Mouse (Mus musculus): Measurements from ENCODE around the gene Notch2. TPM values are rescaled to one million over a fixed set of nuclear protein-coding genes. Genes with fewer than 3 reads are reported as not detected.

Gene Notch2
- polyA plus RNA-seq, 1 experiment from 2014 or later: 9.0 TPM

DNA sequence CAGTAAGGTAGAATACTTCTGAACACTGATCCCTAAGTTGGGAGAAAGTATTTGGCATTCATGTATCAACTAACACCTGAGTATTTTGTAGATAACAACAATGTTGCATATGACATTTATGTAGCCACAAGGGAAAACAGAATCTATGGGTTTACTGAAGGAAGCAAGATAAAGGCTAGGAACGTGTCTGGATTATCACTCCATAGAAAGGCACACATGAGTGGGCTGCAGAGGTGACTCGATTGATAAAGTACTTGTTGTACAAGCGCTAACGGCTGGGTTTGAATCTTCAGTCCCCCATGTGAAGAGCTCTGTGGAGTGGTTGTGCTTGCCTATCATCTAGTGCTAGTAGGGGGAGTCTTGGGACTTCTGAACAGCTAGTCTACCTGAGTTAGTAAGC lies 9.8 kb upstream of the Notch2 start:
- Histone ChIP-seq H3K36me3 (replicated peaks) (no peaks in the 10 kb centered on the region), H3K27ac (no peak overlapping the region), H3K9me3 (no peaks in the 10 kb centered on the region), H3K4me1 (no peaks in the 10 kb centered on the region), H3K27me3 (replicated peaks) (no peaks in the 10 kb centered on the region), H3K9ac (no peak overlapping the region), H3K4me3 (no peak overlapping the region), H3K4me2 (no peak overlapping the region)
- no peak for ATAC-seq (replicated peaks)
- 84% methylated on average over 4 of the region's 4 CpGs for WGBS

DNA sequence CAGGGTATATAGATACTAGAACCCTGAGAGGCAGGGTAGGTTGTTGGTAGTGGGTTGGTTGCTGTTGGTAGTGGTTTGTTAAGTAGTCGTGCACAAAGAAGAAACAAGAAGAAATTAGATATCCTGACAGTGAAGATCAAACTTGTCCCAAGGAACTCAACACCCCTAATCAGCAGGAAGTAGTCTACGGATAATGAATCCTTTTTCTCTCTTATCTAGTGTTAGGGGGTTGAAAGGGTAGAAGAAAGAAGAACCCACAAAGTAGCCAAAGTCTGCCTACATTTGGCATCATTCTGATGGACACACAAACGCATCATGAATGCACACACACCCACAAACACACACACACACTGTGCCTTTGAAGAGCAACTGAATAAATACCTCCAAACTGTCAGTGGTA lies 9.1 kb upstream of the Notch2 start:
- Histone ChIP-seq H3K27ac (no peak overlapping the region), H3K4me2 (no peak overlapping the region)
- WGBS: 86% methylated on average over 3 of the region's 3 CpGs

DNA sequence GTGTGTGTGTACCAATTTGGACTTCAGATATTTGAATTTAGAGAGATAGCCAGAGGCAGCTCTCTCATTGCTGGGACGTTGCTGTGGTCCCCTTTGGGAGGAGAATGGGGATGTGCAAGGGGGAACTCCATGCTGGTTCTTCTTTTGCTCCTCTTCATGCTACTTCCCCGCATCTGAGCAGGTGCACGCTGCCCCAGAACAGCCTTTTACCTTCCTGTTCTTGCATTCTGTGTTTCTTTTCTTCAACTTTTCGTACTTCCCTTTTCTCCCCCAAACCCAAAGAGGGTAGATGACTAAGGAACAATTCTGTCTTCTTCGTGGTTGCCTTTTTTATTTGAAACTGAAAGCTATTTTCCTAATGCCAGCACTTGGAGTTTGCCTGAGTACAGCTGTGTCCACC lies 8.0 kb upstream of the Notch2 start:
- no peak overlapping the region for H3K9ac ChIP-seq
- no peak for ATAC-seq (replicated peaks)
- no peak overlapping the region for H3K27ac ChIP-seq
- H3K4me3 ChIP-seq: no peak overlapping the region
- no peaks in the 10 kb centered on the region for H3K9me3 ChIP-seq
- H3K27me3 ChIP-seq (replicated peaks): no peaks in the 10 kb centered on the region
- no peaks in the 10 kb centered on the region for H3K36me3 ChIP-seq (replicated peaks)
- WGBS: 74% methylated on average over 5 of the region's 5 CpGs
- H3K4me1 ChIP-seq: no peaks in the 10 kb centered on the region
- no peak overlapping the region for H3K4me2 ChIP-seq

More for the DNA sequence above, 9.1 kb upstream of the Notch2 start:
- Histone ChIP-seq H3K36me3 (replicated peaks) (no peaks in the 10 kb centered on the region), H3K27me3 (replicated peaks) (no peaks in the 10 kb centered on the region), H3K4me1 (no peaks in the 10 kb centered on the region), H3K9ac (no peak overlapping the region), H3K4me3 (no peak overlapping the region), H3K9me3 (no peaks in the 10 kb centered on the region)
- no peak for ATAC-seq (replicated peaks)

DNA sequence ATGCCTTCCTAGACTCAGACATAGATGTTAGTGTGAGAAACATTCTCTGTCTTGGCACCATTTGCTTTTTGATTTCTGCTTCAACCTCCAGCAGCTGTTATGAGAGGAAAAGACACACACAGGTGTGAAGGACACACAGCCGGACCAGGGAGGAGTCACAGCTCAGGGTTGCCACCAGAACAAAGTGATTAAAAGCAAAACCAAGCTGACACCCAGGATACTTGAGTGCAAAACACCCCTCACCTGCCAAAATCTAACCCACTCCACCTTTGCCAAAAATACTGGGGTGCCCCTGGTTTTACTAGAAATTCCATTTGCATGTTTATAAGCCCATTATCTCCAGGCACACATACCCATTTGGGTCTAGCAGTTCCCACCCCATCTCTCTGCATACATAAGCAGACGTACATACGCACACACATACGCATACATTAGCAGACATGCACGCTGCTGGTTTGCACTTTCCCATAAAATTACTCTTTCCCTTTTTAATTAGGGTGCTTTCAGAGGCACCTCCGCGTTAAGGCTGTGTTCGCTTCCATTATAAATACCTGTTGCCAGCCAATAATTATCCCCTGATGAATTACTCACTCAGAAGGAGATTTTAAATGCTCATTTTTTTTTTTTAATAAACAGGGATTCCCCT lies 7.2 kb upstream of the Notch2 start:
- WGBS: 73% methylated on average over 8 of the region's 8 CpGs
- no peak overlapping the region for H3K4me2 ChIP-seq
- ATAC-seq (replicated peaks): no peak

DNA sequence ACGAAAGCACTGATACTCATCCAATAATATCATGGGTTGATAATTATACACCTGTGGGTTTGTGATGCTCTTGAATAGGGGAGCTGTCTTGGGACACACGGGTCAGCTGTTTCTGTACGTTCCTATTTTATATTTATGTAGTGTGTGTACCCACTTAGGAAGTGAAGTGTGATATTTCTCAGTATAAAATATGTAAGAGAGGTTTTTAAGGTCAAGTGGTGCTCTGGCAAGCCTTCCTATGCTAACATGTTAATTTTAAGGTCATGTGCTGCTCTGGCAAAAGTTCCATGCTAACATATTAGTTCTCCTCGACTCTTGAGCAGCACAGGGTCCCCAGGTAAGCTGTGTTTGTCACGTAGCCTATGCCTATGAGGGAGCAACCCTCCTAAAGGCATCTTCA lies 6.4 kb upstream of the Notch2 start:
- no peaks in the 10 kb centered on the region for H3K4me1 ChIP-seq
- no peaks in the 10 kb centered on the region for H3K9me3 ChIP-seq
- H3K9ac ChIP-seq: no peak overlapping the region
- no peaks in the 10 kb centered on the region; the same call in 1 of the 2 replicates for H3K27me3 ChIP-seq (replicated peaks)
- no peak for ATAC-seq (replicated peaks)
- no peak overlapping the region for H3K27ac ChIP-seq
- no peaks in the 10 kb centered on the region for H3K36me3 ChIP-seq (replicated peaks)
- 90% methylated on average over 5 of the region's 5 CpGs for WGBS
- no peak overlapping the region for H3K4me2 ChIP-seq
- H3K4me3 ChIP-seq: no peak overlapping the region

More for the DNA sequence above, 7.2 kb upstream of the Notch2 start:
- no peaks in the 10 kb centered on the region for H3K36me3 ChIP-seq (replicated peaks)
- H3K27me3 ChIP-seq (replicated peaks): no peaks in the 10 kb centered on the region
- H3K9me3 ChIP-seq: no peaks in the 10 kb centered on the region
- H3K27ac ChIP-seq: no peak overlapping the region
- no peak overlapping the region for H3K9ac ChIP-seq
- H3K4me3 ChIP-seq: no peak overlapping the region
- no peaks in the 10 kb centered on the region for H3K4me1 ChIP-seq

DNA sequence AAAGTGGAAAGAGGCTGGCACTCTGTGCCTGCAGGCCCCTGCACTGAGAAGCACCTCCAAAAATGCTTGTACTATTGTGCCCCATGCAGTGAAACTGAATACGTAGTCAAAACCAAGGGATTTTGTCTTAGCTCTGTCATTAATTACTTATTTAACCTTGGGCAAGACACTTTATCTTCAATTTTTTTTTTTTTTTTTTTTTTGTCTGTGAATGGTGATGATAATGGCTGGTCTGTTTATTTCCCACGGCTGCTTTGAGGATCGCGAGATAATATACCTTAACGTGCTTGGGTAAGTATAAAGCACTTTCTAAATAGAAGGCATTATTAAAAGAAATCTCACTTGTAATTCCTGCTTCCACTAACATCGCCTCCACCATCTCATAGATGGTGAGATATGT lies 5.2 kb upstream of the Notch2 start:
- H3K27ac ChIP-seq: no peak overlapping the region
- no peak overlapping the region for H3K4me3 ChIP-seq
- no peak for ATAC-seq (replicated peaks)
- 83% methylated on average over 6 of the region's 6 CpGs for WGBS
- H3K9me3 ChIP-seq: no peaks in the 10 kb centered on the region
- H3K4me2 ChIP-seq: no peak overlapping the region
- H3K4me1 ChIP-seq: no peaks in the 10 kb centered on the region; the same call in 1 of the 2 replicates
- H3K9ac ChIP-seq: no peak overlapping the region
- no peaks in the 10 kb centered on the region for H3K36me3 ChIP-seq (replicated peaks)
- peaks cover 3% of the 10 kb centered on the region; the same call in 1 of the 2 replicates for H3K27me3 ChIP-seq (replicated peaks)

DNA sequence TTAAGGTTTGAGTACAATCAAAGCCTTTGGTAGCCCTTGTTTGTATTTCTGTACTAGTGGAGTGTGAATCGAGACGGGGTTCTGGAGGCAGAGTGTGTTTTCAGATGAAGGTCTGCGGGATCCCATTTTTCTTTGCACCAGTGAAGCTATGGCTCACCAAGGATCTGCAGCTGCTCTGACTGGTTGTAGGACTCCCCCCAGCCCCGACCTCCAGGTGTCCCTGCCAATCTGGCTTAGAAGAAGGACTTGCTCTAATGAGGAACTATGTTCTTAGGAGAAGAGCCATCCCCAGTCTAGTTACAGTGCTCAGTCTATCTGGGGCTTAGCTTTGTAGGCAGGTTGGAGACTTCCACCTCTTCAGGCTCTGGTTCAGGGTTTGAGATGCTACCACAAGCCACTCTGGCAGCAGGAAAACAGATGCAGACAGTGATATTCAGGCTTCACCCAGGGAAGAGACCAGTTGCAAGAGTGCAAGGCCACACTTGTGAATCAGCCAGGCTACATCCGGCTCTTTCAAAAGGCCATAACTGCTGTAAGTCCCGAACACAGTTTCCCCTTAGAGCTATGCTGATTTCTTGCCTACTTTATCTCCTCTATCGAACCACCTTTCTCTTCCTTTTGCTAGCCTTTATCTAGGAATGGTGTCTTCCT lies 4.0 kb upstream of the Notch2 start:
- H3K27ac ChIP-seq: no peak overlapping the region
- ATAC-seq (replicated peaks): no peak
- no peak overlapping the region for H3K4me2 ChIP-seq
- WGBS: 54% methylated on average over 7 of the region's 7 CpGs
- peaks cover 3% of the 10 kb centered on the region; the same call in 1 of the 2 replicates for H3K27me3 ChIP-seq (replicated peaks)
- H3K4me3 ChIP-seq: no peak overlapping the region
- peaks cover 5% of the 10 kb centered on the region for H3K4me1 ChIP-seq
- H3K9ac ChIP-seq: no peak overlapping the region
- H3K9me3 ChIP-seq: no peaks in the 10 kb centered on the region
- H3K36me3 ChIP-seq (replicated peaks): no peaks in the 10 kb centered on the region

DNA sequence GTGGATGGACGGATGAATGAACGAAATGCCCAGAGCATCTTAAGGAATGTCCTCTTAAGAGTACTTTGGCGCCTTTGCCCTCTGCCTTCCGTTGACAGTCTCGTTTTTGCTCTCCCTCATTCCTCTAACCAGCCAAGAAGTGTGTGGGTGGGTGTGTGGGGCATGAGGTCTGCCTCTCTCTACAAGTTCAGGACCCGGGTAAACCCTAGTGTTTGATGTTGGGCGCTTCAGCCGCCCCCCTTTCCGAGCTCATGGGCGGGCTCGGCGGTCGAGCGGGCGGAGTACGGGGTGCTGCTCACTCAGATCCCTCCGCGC lies 284 bp upstream of the Notch2 start:
- Histone ChIP-seq H3K27ac (no peak overlapping the region), H3K4me3 (peak overlapping the region; percentile 96), H3K4me1 (peaks cover 9% of the 10 kb centered on the region), H3K9ac (peak overlapping the region; percentile 61), H3K4me2 (peak overlapping the region; percentile 97), H3K36me3 (replicated peaks) (no peaks in the 10 kb centered on the region), H3K27me3 (replicated peaks) (peaks cover 7% of the 10 kb centered on the region), H3K9me3 (no peaks in the 10 kb centered on the region)
- ATAC-seq (replicated peaks): no peak
- under 1% methylated on average over 18 of the region's 18 CpGs for WGBS

DNA sequence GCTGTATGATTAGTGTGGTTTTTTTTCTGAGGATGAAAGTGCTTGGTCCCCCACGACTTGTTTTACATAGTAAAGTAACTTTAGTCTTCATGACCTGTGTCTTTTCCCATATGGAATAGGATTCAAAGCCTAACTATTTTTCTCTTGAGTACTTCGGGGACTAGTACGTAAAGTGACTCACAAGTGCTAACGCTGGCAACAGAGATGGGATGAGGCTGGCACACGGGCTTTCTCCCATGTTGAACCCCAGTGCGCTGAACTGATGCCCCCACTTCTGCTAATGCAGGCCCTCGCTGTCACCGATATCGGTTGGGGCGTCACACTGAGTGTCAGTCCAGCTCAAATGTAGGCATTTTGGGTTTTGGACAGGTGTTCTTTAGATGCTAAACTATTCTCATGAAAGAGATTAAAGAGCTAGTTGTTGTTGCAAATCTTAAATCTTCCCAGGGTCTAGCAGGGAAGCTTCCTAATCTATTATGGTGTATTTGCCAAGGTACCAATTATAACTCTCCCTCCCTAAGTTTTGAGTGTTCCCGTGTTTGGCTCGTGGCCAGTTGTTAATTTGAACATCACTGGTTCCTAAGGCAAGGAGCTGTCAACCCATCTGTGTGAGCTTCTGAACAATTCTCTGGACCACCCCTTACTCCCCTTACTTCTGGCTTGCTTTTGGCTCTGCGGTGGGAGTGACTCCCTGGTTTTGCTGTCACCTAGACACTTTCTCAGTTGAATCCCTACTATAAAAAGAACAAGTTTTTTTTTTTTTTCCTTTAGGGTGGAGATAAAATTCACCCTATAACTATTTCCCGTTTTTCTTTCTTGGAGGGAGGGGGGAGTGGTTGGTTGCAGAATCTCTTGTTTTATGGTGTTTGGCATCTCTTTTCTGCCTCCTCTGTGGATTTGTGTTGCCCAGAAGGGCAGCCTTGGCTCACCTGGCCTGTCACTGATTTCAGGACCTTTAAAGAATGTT lies 2.2 kb downstream of the Notch2 start:
- Histone ChIP-seq H3K4me2 (peak overlapping the region; percentile 97), H3K9ac (no peak overlapping the region), H3K9me3 (no peaks in the 10 kb centered on the region)

DNA sequence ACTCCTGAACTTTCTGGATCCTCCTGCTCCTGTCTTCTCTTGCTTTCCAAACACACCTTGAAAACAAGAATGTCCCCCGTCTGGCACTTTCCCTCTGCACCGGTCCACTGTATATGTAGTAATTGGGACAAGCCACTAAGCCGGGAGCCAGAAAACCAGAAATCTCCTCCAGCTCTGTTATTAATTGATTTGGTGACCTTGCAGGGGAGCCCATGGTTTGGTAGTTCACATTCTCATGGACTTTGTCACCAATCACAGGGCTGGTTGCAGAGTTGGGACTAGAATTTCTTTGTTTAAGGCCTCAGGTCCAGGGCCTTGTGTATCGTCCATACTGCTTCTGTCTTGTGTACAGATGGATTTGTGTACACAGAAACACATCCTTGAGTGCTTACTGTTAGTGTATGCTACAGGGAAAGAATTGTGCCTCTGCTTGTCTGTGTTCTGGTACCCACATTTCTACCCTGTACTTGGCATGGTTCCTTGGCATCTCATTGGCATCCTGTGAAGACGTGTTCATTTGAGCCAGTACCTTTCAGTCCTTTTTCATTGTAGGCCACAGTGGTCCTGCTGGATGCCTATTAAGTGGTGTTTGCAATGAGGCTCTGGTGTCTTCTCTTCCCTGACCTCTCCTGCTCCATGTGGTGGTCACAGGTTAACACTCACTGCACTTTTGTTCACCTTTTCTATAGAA lies 3.7 kb downstream of the Notch2 start:
- no peak for ATAC-seq (replicated peaks)
- Histone ChIP-seq H3K27ac (no peak overlapping the region), H3K4me3 (no peak overlapping the region), H3K36me3 (replicated peaks) (no peaks in the 10 kb centered on the region), H3K4me2 (no peak overlapping the region), H3K4me1 (peaks cover 13% of the 10 kb centered on the region), H3K27me3 (replicated peaks) (peaks cover 7% of the 10 kb centered on the region; the same call in 1 of the 2 replicates), H3K9ac (no peak overlapping the region), H3K9me3 (no peaks in the 10 kb centered on the region)
- 69% methylated on average over 5 of the region's 5 CpGs for WGBS

More for the DNA sequence above, 2.2 kb downstream of the Notch2 start:
- H3K36me3 ChIP-seq (replicated peaks): no peaks in the 10 kb centered on the region
- ATAC-seq (replicated peaks): no peak
- no peak overlapping the region for H3K4me3 ChIP-seq
- no peak overlapping the region for H3K27ac ChIP-seq
- peaks cover 13% of the 10 kb centered on the region for H3K4me1 ChIP-seq
- peaks cover 7% of the 10 kb centered on the region for H3K27me3 ChIP-seq (replicated peaks)
- WGBS: 61% methylated on average over 14 of the region's 14 CpGs

DNA sequence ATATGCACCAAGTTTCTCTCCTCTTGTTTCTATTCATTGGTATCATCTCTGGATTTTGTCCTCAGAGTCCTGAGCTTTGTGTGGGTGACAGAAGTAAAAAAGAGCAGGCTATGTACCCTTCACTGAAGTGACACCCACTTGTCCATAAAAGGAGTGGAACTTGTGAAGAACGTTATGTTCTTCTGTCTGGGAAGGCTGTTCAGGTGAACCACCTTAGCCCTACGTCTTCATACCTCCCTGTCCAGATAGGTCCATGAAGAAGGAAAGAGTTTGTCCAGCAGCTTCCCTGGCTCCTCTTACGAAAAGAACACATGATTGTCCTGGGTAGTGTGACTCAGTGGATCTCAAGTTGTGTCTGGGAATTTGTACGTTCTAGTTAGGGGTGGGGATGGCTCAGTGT lies 4.9 kb downstream of the Notch2 start:
- peaks cover 13% of the 10 kb centered on the region for H3K4me1 ChIP-seq
- 92% methylated on average over 4 of the region's 4 CpGs for WGBS
- H3K4me2 ChIP-seq: no peak overlapping the region
- H3K9me3 ChIP-seq: no peaks in the 10 kb centered on the region
- no peak for ATAC-seq (replicated peaks)
- H3K36me3 ChIP-seq (replicated peaks): no peaks in the 10 kb centered on the region
- peaks cover 4% of the 10 kb centered on the region; the same call in 1 of the 2 replicates for H3K27me3 ChIP-seq (replicated peaks)
- no peak overlapping the region for H3K9ac ChIP-seq
- H3K27ac ChIP-seq: no peak overlapping the region
- no peak overlapping the region for H3K4me3 ChIP-seq
